Mouse (Mus musculus) hindbrain, embryonic 15.5 days (tissue): ENCODE results near the gene Zmynd8. TPM values are rescaled to one million over a fixed set of nuclear protein-coding genes. Genes with fewer than 3 reads are reported as not detected.

Experiments
- ATAC-seq: fragments of 200-750 bp; cut with Nextera tagmentation; 2 replicates; pipeline ENCODE4 v1.8.0; 2017; ENCODE audit warnings: low read depth, moderate number of reproducible peaks, moderate TSS enrichment; ENCODE audit not compliant: low FRiP score
- H3K27ac ChIP-seq: fragments of 300-500 bp; sonication (generic); replicated peaks from 2 replicates; pipeline ENCODE4 v1.5.1; 2015; ENCODE audit warnings: mild to moderate bottlenecking, inconsistent platforms
- H3K27me3 ChIP-seq: fragments of 300-500 bp; sonication (generic); 2 replicates; pipeline ENCODE4 v1.6.1; 2015; ENCODE audit warnings: control low read depth, inconsistent platforms
- H3K36me3 ChIP-seq: fragments of 300-500 bp; sonication (generic); 2 replicates; pipeline ENCODE4 v1.6.1; 2015; ENCODE audit warnings: control low read depth, inconsistent platforms
- H3K4me1 ChIP-seq: fragments of 300-500 bp; sonication (generic); replicated peaks from 2 replicates; pipeline ENCODE4 v1.6.1; 2015; ENCODE audit warnings: control low read depth, inconsistent platforms
- H3K4me2 ChIP-seq: fragments of 300-500 bp; sonication (generic); 2 replicates; pipeline ENCODE4 v1.6.1; 2015; ENCODE audit warnings: moderate library complexity, mild to moderate bottlenecking, inconsistent platforms
- H3K4me3 ChIP-seq: fragments of 300-500 bp; sonication (generic); 2 replicates; pipeline ENCODE4 v1.5.1; 2015; ENCODE audit warnings: mild to moderate bottlenecking, inconsistent platforms
- H3K9ac ChIP-seq: fragments of 300-500 bp; sonication (generic); 2 replicates; pipeline ENCODE4 v1.6.1; 2015; ENCODE audit warnings: inconsistent platforms
- H3K9me3 ChIP-seq: fragments of 300-500 bp; sonication (generic); 2 replicates; pipeline ENCODE4 v1.6.1; 2016; ENCODE audit warnings: control low read depth, inconsistent platforms
- WGBS: fragments of 180-500 bp; shearing (Covaris S2); methylation state at CpG from one replicate; pipeline ENCODE4 v1.1.7; 2015; 5-methylcytosine and 5-hydroxymethylcytosine counted together
- polyA plus RNA-seq: library from polyadenylated mRNA; unstranded; fragments of >200 nt; fragmentation: Nextera tagmentation; extraction: Ambion mirVana; gene quantifications from 2 replicates; pipeline ENCODE4 v1.2.1, GENCODE M21; 2015

The Zmynd8 gene
- 71.8 and 79.2 TPM in 2 replicates for polyA plus RNA-seq

DNA sequence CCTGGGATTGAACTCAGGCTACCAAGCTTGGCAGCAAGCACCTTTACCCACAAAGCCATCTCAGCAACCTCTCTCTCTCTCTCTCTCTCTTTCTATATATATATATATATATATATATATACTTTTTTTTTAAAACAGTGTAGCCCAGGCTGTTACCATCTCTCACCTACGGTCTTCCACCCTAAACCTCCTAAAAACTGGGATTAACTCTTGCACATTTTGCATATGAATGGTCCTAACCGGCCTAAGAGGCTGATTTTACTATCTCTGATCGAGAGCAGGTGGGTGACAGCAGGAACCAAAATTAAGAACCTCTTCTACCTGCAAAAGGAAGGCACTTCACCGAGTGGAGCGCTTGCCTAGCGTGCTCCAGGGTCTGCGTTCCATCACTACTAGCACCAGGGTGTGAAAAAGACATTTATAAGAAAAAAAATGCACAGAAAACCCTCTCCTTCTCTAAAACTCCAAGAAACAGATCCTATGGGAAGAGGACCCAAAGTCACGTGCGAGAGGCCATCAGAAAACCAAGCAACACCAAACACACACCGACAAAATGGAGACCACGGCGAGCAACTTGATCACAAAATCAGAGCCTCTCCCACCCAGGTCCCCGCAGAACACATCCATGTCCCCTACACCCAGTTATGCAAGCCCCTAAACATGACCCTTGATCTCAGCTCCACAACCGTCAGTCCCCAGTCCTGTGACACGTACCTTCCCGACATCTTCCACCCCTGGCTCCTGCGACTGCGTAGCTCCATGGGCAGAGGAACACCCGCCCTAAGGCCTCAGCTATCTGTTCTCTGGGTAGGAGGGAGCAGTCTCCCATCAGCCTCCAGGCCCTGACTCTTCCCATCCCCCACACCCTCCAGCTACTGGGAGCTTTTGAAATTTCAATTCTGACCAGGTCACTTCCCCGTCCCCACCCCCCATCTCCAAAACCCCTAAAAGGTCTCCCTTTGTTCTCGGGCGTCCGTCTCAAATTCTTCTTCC lies at the start of gene Zmynd8:
TSS of gene Zmynd8 (minus strand) at position 815 of the 993 bp plus-strand sequence.
- WGBS, result 38% methylated on average over 23 of the region's 23 CpGs
- Histone ChIP-seq H3K27me3 (no peaks in the 10 kb centered on the region), H3K4me3 (no peak within 1 kb of the TSS), H3K4me2 (no peak within 1 kb of the TSS), H3K9me3 (no peaks in the 10 kb centered on the region), H3K9ac (no peak within 1 kb of the TSS), H3K4me1 (peaks cover 16% of the 10 kb centered on the region), H3K36me3 (no peaks in the 10 kb centered on the region), H3K27ac (no peak within 1 kb of the TSS)
- ATAC-seq, result no peak

DNA sequence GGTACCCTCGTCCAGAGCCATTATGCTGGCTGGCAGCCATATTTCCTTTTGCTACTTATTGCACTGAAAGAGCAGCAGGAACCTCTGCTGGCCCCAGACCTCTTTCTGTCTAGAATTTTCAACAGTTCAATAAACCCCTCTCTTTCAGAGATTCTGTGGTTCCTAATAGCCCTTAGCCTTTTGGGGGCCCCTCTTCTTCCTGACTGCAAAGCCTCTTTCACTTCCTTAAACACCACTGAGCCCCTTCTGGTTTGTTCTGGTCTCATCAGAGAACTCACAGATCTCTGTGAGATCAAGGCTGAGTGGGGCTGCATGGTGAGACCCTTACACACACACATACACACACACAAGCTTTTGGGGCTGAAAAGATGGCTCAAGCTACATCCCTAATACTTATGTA lies 49.2 kb upstream of the Zmynd8 start:
- WGBS, result 77% methylated on average over 1 of the region's 1 CpGs
- H3K4me2 ChIP-seq, result no peak overlapping the region
- no peak for ATAC-seq

DNA sequence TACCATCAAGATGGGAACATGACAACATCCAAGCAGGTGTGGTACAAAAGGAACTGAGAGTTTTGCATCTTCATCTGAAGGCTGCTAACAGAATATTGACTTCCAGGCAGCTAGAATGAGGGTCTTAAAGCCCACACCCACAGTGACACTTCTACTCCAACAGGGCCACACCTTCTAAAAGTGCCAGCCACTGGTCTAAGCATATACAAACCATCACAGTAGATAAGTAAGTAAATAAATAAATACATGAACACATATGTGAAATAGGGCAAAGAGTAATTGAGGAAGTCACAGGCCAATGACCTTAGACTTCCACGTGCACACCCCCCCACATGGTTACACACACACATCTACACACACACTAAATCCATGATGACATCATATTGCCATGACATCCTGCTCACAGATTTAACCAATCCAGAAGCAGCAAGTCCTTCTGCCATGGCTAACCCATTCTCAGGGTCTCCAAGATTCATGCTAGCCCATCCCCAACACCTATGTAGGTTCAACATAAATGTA lies 47.3 kb upstream of the Zmynd8 start:
- 93% methylated on average over 1 of the region's 1 CpGs for WGBS
- H3K4me1 ChIP-seq, result no peaks in the 10 kb centered on the region
- H3K36me3 ChIP-seq, result no peaks in the 10 kb centered on the region
- ATAC-seq, result no peak
- H3K27ac ChIP-seq, result no peak overlapping the region
- no peaks in the 10 kb centered on the region for H3K27me3 ChIP-seq
- H3K9me3 ChIP-seq, result no peaks in the 10 kb centered on the region
- H3K4me3 ChIP-seq, result no peak overlapping the region
- no peak overlapping the region for H3K9ac ChIP-seq
- no peak overlapping the region for H3K4me2 ChIP-seq

More for the DNA sequence above, 49.2 kb upstream of the Zmynd8 start:
- Histone ChIP-seq H3K9ac (no peak overlapping the region), H3K27me3 (no peaks in the 10 kb centered on the region), H3K36me3 (no peaks in the 10 kb centered on the region), H3K4me3 (no peak overlapping the region), H3K9me3 (no peaks in the 10 kb centered on the region), H3K4me1 (no peaks in the 10 kb centered on the region), H3K27ac (no peak overlapping the region)

DNA sequence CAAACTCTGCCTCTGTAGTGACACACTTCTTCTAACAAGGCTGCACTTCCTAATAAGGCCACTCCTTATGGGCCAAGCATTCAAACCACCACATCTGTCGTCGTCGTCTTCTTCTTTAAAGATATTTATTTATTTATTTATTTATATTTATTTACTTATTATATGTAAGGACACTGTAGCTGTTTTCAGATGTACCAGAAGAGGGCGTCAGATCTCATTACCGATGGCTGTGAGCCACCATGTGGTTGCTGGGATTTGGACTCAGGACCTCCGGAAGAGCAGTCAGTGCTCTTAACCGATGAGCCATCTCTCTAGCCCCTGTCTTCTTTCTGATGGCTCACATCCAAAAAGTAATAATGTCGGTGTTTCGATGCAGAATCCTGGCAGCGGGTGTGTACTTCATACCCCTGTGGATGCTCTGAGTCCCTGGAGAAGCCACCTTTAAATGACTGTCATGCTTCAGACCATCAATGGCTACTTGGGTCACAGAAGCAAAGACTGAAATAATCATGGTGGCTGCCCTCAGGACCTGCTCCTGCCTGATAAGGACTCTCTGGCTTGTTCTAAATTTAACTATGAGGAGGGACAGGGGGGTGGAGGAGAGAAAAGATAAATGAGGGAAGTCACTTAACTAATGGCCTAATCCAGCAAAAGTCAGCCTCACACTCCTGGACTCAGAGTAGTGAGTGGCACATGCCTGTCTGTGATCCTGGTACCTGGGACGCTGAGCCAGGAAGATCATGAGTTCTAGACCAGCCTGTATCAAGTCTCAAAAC lies 45.9 kb upstream of the Zmynd8 start:
- 79% methylated on average over 11 of the region's 11 CpGs for WGBS
- ATAC-seq, result no peak

DNA sequence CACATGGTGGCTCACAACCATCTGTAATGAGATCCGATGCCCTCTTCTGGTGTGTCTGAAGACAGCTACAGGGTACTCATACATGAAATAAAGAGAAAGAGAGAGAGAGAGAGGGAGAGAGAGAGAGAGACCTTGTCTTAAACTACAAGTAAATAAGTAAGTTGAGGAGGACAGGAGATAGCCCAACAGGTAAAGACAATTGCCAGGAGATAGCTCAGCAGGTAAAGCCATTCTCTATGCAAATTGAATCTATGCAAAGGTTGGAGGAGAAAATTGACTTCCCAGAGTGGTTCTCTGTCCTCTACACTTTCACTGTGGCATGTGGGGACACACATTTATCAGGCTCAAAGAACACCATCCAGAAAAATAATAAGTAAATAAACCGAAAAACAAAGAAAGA lies 44.3 kb upstream of the Zmynd8 start:
- Histone ChIP-seq H3K27me3 (no peaks in the 10 kb centered on the region), H3K9ac (no peak overlapping the region), H3K4me3 (no peak overlapping the region), H3K4me1 (no peaks in the 10 kb centered on the region), H3K4me2 (no peak overlapping the region), H3K27ac (no peak overlapping the region), H3K9me3 (no peaks in the 10 kb centered on the region), H3K36me3 (no peaks in the 10 kb centered on the region)
- WGBS, result 91% methylated on average over 2 of the region's 2 CpGs
- ATAC-seq, result no peak

More for the DNA sequence above, 45.9 kb upstream of the Zmynd8 start:
- Histone ChIP-seq H3K27me3 (no peaks in the 10 kb centered on the region), H3K9me3 (no peaks in the 10 kb centered on the region), H3K4me1 (no peaks in the 10 kb centered on the region), H3K4me3 (no peak overlapping the region), H3K9ac (no peak overlapping the region), H3K4me2 (no peak overlapping the region), H3K27ac (no peak overlapping the region), H3K36me3 (no peaks in the 10 kb centered on the region)

DNA sequence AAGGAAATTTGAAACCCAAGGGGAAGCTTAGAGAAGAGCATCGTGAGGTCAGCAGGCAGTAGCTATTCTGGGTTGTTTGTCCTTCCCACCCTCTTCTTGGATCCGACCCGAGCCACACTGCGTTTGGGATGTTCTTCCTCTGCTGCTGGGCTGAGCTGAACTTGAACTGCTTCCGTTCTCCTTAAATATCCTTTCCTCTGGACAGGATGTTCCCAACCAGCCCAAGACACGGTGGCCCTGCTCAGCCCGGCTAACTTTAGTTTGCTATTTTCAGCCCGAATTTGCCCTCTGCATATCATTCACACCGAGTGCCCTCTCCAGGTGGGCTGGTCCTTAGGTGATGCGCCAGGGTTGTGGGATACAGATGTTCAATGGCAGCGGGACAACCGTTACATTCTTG lies 37.3 kb upstream of the Zmynd8 start:
- Histone ChIP-seq H3K4me1 (no peaks in the 10 kb centered on the region), H3K4me3 (no peak overlapping the region), H3K27ac (no peak overlapping the region), H3K27me3 (no peaks in the 10 kb centered on the region), H3K4me2 (no peak overlapping the region), H3K9ac (no peak overlapping the region), H3K36me3 (no peaks in the 10 kb centered on the region), H3K9me3 (no peaks in the 10 kb centered on the region)
- 68% methylated on average over 12 of the region's 12 CpGs for WGBS
- ATAC-seq, result no peak

DNA sequence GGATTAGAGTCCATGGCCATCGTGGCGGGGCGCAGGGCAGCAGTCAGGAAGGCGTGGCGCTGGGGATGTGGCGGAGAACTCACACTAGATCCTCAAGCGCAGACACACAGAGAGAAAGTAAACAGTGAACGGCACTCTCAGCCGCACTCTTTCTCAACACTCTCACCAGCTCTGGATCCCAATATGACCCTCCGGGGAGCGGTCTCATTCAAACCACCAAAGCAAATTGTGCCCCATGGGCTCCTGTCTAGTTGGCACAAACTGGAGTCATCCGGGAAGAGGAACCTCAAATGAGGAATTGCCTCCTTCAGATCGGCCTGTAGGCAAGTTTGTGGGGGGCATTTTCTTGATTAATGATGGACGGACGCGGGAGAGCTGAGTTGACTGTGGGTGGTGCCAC lies 28.9 kb upstream of the Zmynd8 start:
- 96% methylated on average over 16 of the region's 16 CpGs for WGBS

DNA sequence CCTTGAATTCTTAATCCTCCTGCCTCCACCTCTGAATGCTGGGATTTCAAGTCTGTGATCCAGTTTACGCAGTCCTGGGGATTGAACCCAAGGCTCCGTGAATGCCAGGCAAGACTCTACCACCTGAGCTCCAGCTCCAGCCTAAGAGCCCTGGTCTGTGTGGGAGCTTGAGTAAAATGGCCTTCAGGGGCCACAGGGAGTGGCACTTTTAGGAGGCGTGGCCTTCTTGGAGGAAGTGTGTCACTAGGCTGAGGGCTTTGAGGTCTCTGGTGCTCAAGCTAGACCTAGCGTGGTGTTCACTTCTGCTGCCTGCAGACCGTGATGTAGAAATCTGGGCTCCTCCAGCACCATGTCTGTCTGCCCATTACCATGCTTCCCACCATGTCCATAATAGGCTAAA lies 27.4 kb upstream of the Zmynd8 start:
- no peaks in the 10 kb centered on the region for H3K27me3 ChIP-seq
- no peak overlapping the region for H3K4me2 ChIP-seq
- 91% methylated on average over 5 of the region's 5 CpGs for WGBS
- H3K9ac ChIP-seq, result no peak overlapping the region
- no peaks in the 10 kb centered on the region; the same call in 1 of the 2 replicates for H3K4me1 ChIP-seq
- H3K4me3 ChIP-seq, result no peak overlapping the region
- no peak overlapping the region for H3K27ac ChIP-seq
- H3K9me3 ChIP-seq, result no peaks in the 10 kb centered on the region
- no peaks in the 10 kb centered on the region for H3K36me3 ChIP-seq
- no peak for ATAC-seq

More for the DNA sequence above, 28.9 kb upstream of the Zmynd8 start:
- H3K9ac ChIP-seq, result no peak overlapping the region
- no peaks in the 10 kb centered on the region for H3K36me3 ChIP-seq
- H3K27ac ChIP-seq, result no peak overlapping the region
- no peak overlapping the region for H3K4me3 ChIP-seq
- no peak overlapping the region for H3K4me2 ChIP-seq
- H3K9me3 ChIP-seq, result no peaks in the 10 kb centered on the region
- no peaks in the 10 kb centered on the region for H3K4me1 ChIP-seq
- no peaks in the 10 kb centered on the region for H3K27me3 ChIP-seq
- no peak for ATAC-seq

DNA sequence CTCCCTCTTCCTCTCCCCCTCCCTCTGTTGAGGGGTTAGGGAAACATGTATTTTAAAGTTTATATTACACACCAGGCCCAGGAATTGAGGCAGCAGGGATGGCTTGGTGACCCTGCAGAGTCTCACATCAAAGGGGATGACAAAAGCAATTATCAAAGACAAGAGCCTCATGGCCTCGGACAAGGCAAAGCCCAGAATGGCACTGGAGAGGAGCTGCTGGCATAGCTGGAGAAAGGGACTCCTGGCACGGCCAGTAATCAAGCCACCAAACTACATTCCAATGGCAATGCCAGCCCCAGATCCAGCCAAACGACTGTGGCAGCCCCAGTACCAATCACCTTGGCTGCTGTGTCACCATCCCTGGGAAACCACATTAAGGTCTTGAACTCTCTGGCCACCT lies 26.3 kb upstream of the Zmynd8 start:
- Histone ChIP-seq H3K27me3 (no peaks in the 10 kb centered on the region), H3K9ac (no peak overlapping the region), H3K9me3 (no peaks in the 10 kb centered on the region), H3K27ac (no peak overlapping the region), H3K4me3 (no peak overlapping the region), H3K36me3 (no peaks in the 10 kb centered on the region), H3K4me2 (no peak overlapping the region), H3K4me1 (no peaks in the 10 kb centered on the region; the same call in 1 of the 2 replicates)
- WGBS, result 50% methylated on average over 3 of the region's 3 CpGs
- ATAC-seq, result no peak

DNA sequence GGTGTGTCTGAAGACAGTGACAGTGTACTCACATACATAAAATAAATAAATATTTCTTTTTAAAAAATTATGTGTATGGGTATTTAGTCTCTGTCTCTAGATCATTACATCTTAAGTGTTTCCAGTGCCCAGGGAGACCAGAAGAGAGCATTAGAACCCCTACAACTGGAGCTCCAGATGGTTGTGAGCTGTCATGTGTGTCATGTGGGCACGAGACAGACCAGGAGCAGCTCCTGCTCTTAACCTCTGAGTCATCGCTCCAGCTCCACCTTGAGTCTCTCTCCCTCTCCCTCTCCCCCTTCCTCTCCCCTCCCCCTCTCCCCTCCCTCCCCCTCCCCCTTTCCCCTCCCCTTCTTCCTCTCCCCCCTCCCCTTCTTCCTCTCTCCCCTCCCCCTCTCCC lies 25.9 kb upstream of the Zmynd8 start:
- no peak overlapping the region for H3K4me3 ChIP-seq
- no peaks in the 10 kb centered on the region for H3K9me3 ChIP-seq
- 83% methylated on average over 2 of the region's 2 CpGs for WGBS
- H3K27me3 ChIP-seq, result no peaks in the 10 kb centered on the region
- no peak overlapping the region for H3K27ac ChIP-seq
- ATAC-seq, result no peak
- no peaks in the 10 kb centered on the region; the same call in 1 of the 2 replicates for H3K4me1 ChIP-seq
- H3K9ac ChIP-seq, result no peak overlapping the region
- no peaks in the 10 kb centered on the region for H3K36me3 ChIP-seq
- no peak overlapping the region for H3K4me2 ChIP-seq

DNA sequence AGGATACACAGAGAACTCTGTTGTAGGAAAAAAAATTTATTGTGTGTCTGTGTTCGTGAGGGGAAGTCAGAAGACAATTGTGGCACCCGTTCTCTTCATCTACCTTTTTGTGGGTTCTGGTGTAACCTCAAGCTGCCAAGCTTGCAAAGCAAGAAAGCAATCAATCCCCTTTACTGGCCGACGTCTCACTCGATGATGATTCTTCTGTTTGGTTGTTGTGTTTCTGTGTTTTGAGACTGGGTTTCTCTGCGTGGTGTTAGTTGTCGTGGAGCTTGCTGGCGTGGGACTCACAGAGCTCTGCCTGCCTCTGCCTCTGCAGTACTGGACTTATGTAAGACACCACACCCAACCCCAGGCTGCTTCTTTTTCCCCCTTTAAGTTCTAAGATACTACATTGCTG lies 24.9 kb upstream of the Zmynd8 start:
- H3K27ac ChIP-seq, result no peak overlapping the region
- 89% methylated on average over 8 of the region's 8 CpGs for WGBS
- no peaks in the 10 kb centered on the region for H3K9me3 ChIP-seq
- no peaks in the 10 kb centered on the region for H3K36me3 ChIP-seq
- H3K9ac ChIP-seq, result no peak overlapping the region
- H3K27me3 ChIP-seq, result no peaks in the 10 kb centered on the region
- H3K4me3 ChIP-seq, result no peak overlapping the region
- H3K4me2 ChIP-seq, result no peak overlapping the region
- no peaks in the 10 kb centered on the region; the same call in 1 of the 2 replicates for H3K4me1 ChIP-seq
- no peak for ATAC-seq

DNA sequence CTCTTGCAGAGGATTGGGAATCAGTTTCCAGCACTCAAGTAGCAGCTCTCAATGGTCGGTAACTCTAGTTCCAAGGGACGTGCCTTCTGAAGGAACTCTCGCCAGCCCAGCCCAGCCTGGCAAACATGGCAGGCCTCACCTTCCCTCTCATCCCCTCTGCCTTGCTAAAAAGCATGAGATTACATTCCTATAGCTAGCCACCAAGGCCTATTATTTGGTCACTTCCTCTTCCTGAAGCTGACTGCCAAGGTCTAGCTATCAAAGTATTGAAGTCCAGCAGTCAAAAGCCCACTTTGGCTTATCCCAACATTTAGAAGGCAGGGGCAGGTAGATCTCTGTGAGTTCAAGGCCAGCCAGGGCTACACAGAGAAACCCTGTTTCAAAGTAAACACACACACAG lies 24.2 kb upstream of the Zmynd8 start:
- Histone ChIP-seq H3K9me3 (no peaks in the 10 kb centered on the region), H3K27ac (no peak overlapping the region), H3K9ac (no peak overlapping the region), H3K4me3 (no peak overlapping the region), H3K36me3 (no peaks in the 10 kb centered on the region), H3K27me3 (no peaks in the 10 kb centered on the region), H3K4me2 (no peak overlapping the region), H3K4me1 (no peaks in the 10 kb centered on the region; the same call in 1 of the 2 replicates)
- WGBS, result 93% methylated on average over 3 of the region's 3 CpGs
- ATAC-seq, result no peak
